Mouse (Mus musculus) fat pad, adult 2 months (tissue): ENCODE data around the gene Faap100.

ENCODE experiments used
- DNase-seq: peaks from one replicate; pipeline ENCODE4 v3.0.0-alpha.2; 2011; ENCODE audit warnings: low read depth, low spot score; ENCODE audit errors: extremely low read depth

Gene Faap100

GRCm38 (mm10) chr11:120337447-120337846, 41.1 kb downstream of the Faap100 start:
- DNase-seq = no peak

- no peak for DNase-seq
Measured at GRCm38 (mm10) chr11:120335431-120336021, 43.0 kb downstream of the Faap100 start.

GRCm38 (mm10) chr11:120320156-120320555, 58.4 kb downstream of the Faap100 start:
- no peak for DNase-seq

- no peak for DNase-seq
Measured at GRCm38 (mm10) chr11:120319310-120319709, 59.3 kb downstream of the Faap100 start.
